Mouse (Mus musculus) megakaryocyte, embryonic 14.5 days (primary cell): ENCODE results near the gene Tnk2.

Experiments used
- FLI1 ChIP-seq: IDR thresholded peaks from 2 replicates; pipeline ENCODE4 v1.6.1; 2012; ENCODE audit warnings: low read length, inconsistent platforms, mixed read lengths
- GATA1 ChIP-seq: IDR thresholded peaks from 3 replicates; pipeline ENCODE4 v1.6.1; 2012; ENCODE audit warnings: mixed read lengths, low read length, inconsistent platforms, borderline replicate concordance

DNA sequence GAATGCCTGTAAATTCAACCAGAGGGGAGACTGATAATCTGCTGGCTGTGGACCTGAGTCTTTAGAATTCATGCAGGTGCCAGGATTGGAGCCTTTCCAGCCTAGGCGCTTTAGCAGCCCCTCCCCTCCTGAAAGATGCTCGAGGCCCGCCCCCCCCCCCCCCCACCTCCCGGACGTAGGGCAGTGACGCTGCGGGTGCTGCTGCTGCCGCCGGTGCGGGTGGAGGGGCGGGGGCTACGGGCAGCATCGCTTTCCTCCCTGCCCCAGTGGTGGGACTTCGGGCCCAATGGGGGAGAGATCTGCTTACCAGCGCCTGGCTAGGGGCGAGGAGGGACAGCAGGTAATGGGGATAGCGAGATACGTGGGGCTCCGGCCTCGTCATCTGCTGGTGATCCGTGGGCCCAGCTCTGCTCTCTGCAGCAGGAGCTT lies 15.1 kb downstream of the Tnk2 start:
- TF ChIP-seq FLI1 (no peak), GATA1 (no peak)
